Mouse (Mus musculus) activated CD4-positive, CD25-positive, alpha-beta regulatory T cell (primary cell): Measurements from ENCODE around the gene Sgcg. TPM values are rescaled to one million over a fixed set of nuclear protein-coding genes. Genes with fewer than 3 reads are reported as not detected.

Experiments used
- polyA plus RNA-seq, 2 experiments: library from polyadenylated mRNA; unstranded; fragments of 100-300 nt; shearing (Covaris generic); gene quantifications; one replicate each; pipeline ENCODE4 v1.2.1; 2017

The Sgcg gene
- polyA plus RNA-seq: under 1 TPM; 0.10 to 0.11 TPM

GRCm38 (mm10) chr14:61258352-61258751, at the start of gene Sgcg:
Sgcg (minus strand) TSS chr14:61258490.

Other genes starting within 250 kb of the Sgcg start
- gene Tnfrsf19, start 212.0 kb downstream of the Sgcg start, polyA plus RNA-seq: under 1 TPM in 1 of 2 experiments, not detected in 1; 0.23 TPM
- gene Sacs, start 120.0 kb downstream of the Sgcg start, polyA plus RNA-seq: 10 to 100 TPM; 10.4 to 12.2 TPM
- 1 to 10 TPM in 1 of 2 experiments, under 1 TPM in 1; 0.32 to 1.1 TPM for gene Arl11, start 51.3 kb upstream of the Sgcg start, polyA plus RNA-seq
- gene Ebpl, start 101.9 kb upstream of the Sgcg start, polyA plus RNA-seq: 10 to 100 TPM; 14.0 to 19.1 TPM
- 10 to 100 TPM; 41.7 to 44.7 TPM for gene Kpna3, start 181.4 kb upstream of the Sgcg start, polyA plus RNA-seq